Mouse (Mus musculus) forebrain, embryonic 15.5 days (tissue): ENCODE data around the gene Ipmk. TPM values are rescaled to one million over a fixed set of nuclear protein-coding genes. Genes with fewer than 3 reads are reported as not detected.

Experiments
- ATAC-seq: fragments of 200-750 bp; cut with Nextera tagmentation; replicated peaks from 2 replicates; pipeline ENCODE4 v1.8.0; 2017; ENCODE audit warnings: mild to moderate bottlenecking, moderate TSS enrichment, moderate library complexity
- H3K27ac ChIP-seq: fragments of 300-500 bp; sonication (generic); replicated peaks from 2 replicates; pipeline ENCODE4 v1.5.1; 2015; ENCODE audit warnings: mild to moderate bottlenecking, inconsistent platforms
- H3K27me3 ChIP-seq: fragments of 300-500 bp; sonication (generic); 2 replicates; pipeline ENCODE4 v1.6.1; 2015; ENCODE audit warnings: inconsistent platforms
- H3K36me3 ChIP-seq: fragments of 300-500 bp; sonication (generic); 2 replicates; pipeline ENCODE4 v1.6.1; 2015; ENCODE audit warnings: mild to moderate bottlenecking, inconsistent platforms
- H3K4me1 ChIP-seq: fragments of 300-500 bp; sonication (generic); 2 replicates; pipeline ENCODE4 v1.6.1; 2015; ENCODE audit warnings: inconsistent platforms
- H3K4me2 ChIP-seq: fragments of 300-500 bp; sonication (generic); replicated peaks from 2 replicates; pipeline ENCODE4 v1.6.1; 2015; ENCODE audit warnings: mild to moderate bottlenecking, inconsistent platforms
- H3K4me3 ChIP-seq: fragments of 300-500 bp; sonication (generic); 2 replicates; pipeline ENCODE4 v1.5.1; 2015; ENCODE audit warnings: mild to moderate bottlenecking, inconsistent platforms
- H3K9ac ChIP-seq: fragments of 300-500 bp; sonication (generic); replicated peaks from 2 replicates; pipeline ENCODE4 v1.6.1; 2015; ENCODE audit warnings: mild to moderate bottlenecking, inconsistent platforms
- H3K9me3 ChIP-seq: fragments of 300-500 bp; sonication (generic); 2 replicates; pipeline ENCODE4 v1.6.1; 2016; ENCODE audit warnings: inconsistent platforms
- WGBS: fragments of 180-500 bp; shearing (Covaris S2); methylation state at CpG from one replicate; pipeline ENCODE4 v1.1.7; 2015; ENCODE audit warnings: mixed read lengths; 5-methylcytosine and 5-hydroxymethylcytosine counted together
- polyA plus RNA-seq: library from polyadenylated mRNA; unstranded; fragments of >200 nt; fragmentation: Nextera tagmentation; extraction: Ambion mirVana; gene quantifications from 2 replicates; pipeline ENCODE4 v1.2.1, GENCODE M21; 2015

Gene Ipmk
- polyA plus RNA-seq, 1 experiment from 2014 or later = 19.0 TPM

DNA sequence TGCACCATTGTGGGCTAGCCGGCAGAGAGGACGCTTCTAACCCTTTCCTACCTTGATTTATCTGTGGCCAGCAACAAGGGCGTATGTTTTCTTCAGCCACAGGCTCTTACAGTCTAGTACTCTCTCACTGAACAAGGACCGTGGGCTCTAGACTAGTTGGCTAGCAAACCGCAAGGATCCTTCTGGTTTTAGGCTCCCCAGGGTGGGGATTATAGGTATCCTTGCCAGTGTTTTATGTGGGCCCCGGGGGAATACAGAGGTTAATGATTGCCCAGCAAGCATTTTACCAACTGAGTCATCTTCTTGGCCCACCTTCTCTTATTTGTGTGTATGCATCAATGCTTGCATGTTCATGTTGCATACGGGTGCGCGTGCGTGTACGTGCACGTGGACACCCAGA is 7.4 kb downstream of the Ipmk start:
- WGBS = 86% methylated on average over 12 of the region's 12 CpGs
- H3K4me1 ChIP-seq = no peaks in the 10 kb centered on the region

DNA sequence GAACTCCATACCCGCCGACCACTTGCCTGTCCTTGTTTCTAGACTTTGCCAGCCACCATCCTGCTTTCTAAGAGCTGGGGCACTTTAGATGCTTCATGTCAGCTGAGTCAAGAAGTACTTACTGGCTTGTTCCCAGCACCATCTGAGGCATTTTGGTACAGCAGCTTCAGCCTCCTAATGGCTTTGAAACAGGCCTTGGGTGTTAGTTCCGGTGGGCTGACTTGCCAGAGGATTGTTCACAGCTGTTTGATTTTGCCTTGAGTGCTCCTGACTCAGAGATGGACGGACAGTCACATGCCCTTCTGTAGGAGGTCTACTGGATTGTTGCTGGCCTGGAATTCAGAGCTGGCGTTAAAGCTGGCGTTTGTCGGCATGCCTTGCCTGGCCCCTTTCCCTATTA is 13.5 kb downstream of the Ipmk start:
- no peak overlapping the region for H3K27ac ChIP-seq
- no peaks in the 10 kb centered on the region for H3K27me3 ChIP-seq
- 77% methylated on average over 7 of the region's 7 CpGs for WGBS
- H3K4me3 ChIP-seq = no peak overlapping the region
- H3K9me3 ChIP-seq = no peaks in the 10 kb centered on the region
- ATAC-seq = no peak
- H3K4me2 ChIP-seq = no peak overlapping the region
- H3K4me1 ChIP-seq = peaks cover 8% of the 10 kb centered on the region
- H3K36me3 ChIP-seq = peaks cover 5% of the 10 kb centered on the region; the same call in 1 of the 2 replicates
- no peak overlapping the region for H3K9ac ChIP-seq

More for the DNA sequence above, 7.4 kb downstream of the Ipmk start:
- H3K4me3 ChIP-seq = no peak overlapping the region
- no peak overlapping the region for H3K9ac ChIP-seq
- H3K9me3 ChIP-seq = no peaks in the 10 kb centered on the region
- H3K27me3 ChIP-seq = no peaks in the 10 kb centered on the region
- no peak overlapping the region for H3K27ac ChIP-seq
- ATAC-seq = no peak
- no peak overlapping the region for H3K4me2 ChIP-seq
- no peaks in the 10 kb centered on the region; the same call in 1 of the 2 replicates for H3K36me3 ChIP-seq

DNA sequence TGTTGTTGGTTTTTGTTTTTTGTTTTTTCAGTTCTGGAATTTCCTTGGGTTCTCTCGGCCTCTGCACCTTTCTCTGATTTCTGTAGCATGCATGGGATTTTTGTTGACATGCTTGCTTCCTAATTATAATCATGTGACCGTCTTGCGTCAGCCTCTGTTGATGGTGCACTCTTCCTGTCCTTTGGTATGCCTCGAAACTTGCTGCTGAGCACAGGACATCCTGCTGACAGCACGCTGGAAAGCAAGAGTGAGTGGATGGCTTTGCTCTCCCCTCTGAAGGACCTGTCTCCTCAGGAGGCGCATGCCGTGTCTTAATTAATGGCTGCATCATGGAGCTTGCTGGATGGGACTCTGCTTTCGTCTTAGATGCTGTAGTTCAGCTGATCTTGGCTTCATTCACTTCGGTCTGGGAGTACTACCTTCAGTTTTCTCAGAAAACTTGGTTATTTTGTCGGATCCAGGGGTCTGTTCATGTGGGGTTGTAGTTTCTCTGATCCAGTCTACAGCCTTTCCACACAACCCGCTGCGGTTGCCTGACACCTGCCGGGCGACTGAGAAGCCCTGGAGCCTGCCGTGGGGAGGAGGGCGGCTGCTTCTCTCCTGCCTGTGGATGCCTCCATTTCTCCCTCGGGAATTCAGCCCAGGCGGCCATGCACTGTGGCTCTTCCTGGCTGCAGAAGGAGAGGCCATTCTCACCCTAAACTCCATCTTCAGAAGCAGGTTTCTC is 14.4 kb downstream of the Ipmk start:
- no peaks in the 10 kb centered on the region for H3K9me3 ChIP-seq
- H3K4me1 ChIP-seq = peaks cover 8% of the 10 kb centered on the region
- H3K4me3 ChIP-seq = no peak overlapping the region
- H3K4me2 ChIP-seq = peak overlapping the region; percentile 13; the same call in 1 of the 2 replicates
- H3K36me3 ChIP-seq = peaks cover 7% of the 10 kb centered on the region; the same call in 1 of the 2 replicates
- 0 out of 2 replicates have a peak overlapping the region, but pooled peaks have one; percentile 4 for H3K9ac ChIP-seq
- no peaks in the 10 kb centered on the region for H3K27me3 ChIP-seq
- ATAC-seq = no peak
- H3K27ac ChIP-seq = no peak overlapping the region
- 19% methylated on average over 18 of the region's 18 CpGs for WGBS

DNA sequence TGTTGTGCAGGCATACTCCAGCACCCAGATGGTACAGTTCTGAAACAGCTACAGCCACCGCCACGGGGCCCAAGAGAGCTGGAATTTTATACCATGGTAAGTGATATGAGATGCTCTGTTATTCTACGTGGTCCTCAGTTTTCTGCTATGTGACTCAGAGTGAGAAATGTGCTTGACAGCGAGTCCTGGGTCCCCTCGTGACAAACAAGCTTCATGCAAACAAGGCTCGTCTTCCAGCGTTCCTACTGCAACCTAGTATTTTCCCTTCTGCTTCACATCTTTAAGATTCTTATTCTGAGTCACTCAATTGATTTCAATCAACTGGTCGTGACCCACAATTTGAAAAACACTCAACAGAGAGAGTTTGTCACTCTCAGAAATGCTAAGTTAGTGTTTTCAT is 15.9 kb downstream of the Ipmk start:
- Histone ChIP-seq H3K4me1 (peaks cover 8% of the 10 kb centered on the region), H3K27me3 (no peaks in the 10 kb centered on the region), H3K9me3 (no peaks in the 10 kb centered on the region), H3K4me3 (no peak overlapping the region), H3K36me3 (peaks cover 12% of the 10 kb centered on the region; the same call in 1 of the 2 replicates), H3K4me2 (no peak overlapping the region), H3K27ac (no peak overlapping the region), H3K9ac (no peak overlapping the region)
- no peak for ATAC-seq
- 73% methylated on average over 8 of the region's 8 CpGs for WGBS

DNA sequence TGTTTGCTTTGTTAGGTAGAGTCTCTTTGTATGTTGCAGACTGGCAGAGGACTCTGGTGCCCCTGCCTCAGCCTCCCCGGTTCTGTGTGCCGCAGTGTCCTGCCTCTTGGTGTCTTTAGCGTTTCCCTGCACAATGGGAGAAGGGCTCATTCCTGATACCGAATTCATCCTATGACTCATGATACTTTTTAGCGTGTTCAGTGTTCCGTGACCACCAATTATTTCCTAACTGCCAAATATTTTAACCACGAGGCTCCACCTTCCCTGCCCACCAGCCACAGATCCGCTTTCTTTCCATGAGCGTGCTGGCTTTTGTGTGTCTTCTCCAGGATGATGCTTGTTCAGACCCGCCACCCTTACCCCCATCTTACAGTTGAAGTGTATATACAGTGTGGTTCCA is 16.3 kb downstream of the Ipmk start:
- no peaks in the 10 kb centered on the region for H3K9me3 ChIP-seq
- peaks cover 8% of the 10 kb centered on the region for H3K4me1 ChIP-seq
- H3K27ac ChIP-seq = no peak overlapping the region
- no peak overlapping the region for H3K4me2 ChIP-seq
- no peak overlapping the region for H3K4me3 ChIP-seq
- ATAC-seq = no peak
- peaks cover 12% of the 10 kb centered on the region; the same call in 1 of the 2 replicates for H3K36me3 ChIP-seq
- no peaks in the 10 kb centered on the region for H3K27me3 ChIP-seq
- 88% methylated on average over 10 of the region's 10 CpGs for whole genome bisulfite sequencing
- H3K9ac ChIP-seq = no peak overlapping the region

DNA sequence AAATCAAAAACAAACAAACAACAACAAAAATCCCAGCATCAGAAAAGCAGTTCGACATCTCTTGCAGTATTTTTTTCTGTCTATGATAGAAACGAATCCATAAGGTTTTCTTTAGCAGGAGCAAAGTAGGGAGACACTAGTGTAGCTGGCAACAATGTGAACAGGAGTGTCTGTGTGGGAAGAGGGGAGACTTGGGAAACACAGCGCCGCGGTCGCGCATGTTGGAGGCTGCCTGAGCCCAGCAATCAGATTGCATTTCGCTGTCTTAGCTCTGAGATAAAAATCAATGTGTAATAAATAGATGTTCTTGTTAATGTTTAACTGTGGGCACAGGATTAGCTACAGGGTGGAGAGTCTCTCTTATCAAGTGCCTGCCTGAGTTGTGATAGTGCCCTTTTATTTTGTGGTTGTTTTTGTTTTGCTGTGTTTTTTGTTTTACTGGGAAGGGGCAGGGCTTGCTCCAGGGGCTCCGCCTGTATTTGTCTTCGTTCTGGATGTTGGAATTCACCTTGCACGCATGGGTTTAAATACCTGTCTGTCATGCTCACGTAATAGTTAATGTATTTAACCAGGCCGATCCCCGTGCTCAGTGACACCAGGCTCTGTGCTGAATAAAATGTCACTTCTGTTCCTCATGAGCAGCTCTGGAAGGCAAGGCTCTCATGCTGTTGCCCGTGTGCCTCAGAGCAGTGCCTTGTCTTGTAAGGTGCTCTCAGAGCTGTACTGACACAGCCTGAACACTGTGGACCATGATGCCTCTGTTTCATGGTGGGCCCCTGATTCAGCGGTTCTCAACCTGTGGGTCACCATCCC is 20.8 kb downstream of the Ipmk start:
- Histone ChIP-seq H3K27ac (no peak overlapping the region), H3K4me1 (no peaks in the 10 kb centered on the region), H3K9ac (no peak overlapping the region), H3K4me3 (no peak overlapping the region), H3K36me3 (peaks cover 12% of the 10 kb centered on the region; the same call in 1 of the 2 replicates), H3K4me2 (no peak overlapping the region), H3K27me3 (no peaks in the 10 kb centered on the region), H3K9me3 (no peaks in the 10 kb centered on the region)
- 87% methylated on average over 16 of the region's 16 CpGs for WGBS
- no peak for ATAC-seq

DNA sequence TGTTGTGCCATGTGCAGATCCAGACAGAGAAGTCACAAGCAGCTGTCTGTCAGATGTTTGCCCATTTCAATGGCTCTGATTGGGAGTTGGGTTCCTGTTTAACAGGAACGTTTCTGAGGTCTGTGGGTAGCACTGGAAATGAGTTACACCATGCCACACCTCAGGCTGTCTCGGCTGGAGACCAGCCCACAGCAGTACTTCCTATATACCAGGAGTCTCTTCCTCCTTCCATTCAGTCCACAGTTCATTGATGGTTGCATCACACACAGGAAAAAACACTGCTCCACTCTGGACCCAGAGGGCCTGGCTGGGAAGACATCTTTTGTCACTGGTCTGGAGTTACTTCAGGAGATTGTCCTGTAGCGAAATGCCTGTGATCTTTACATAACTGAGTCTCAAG is 21.9 kb downstream of the Ipmk start:
- H3K9ac ChIP-seq = no peak overlapping the region
- H3K4me1 ChIP-seq = no peaks in the 10 kb centered on the region
- 87% methylated on average over 3 of the region's 3 CpGs for WGBS
- H3K9me3 ChIP-seq = no peaks in the 10 kb centered on the region
- no peaks in the 10 kb centered on the region for H3K27me3 ChIP-seq
- peaks cover 14% of the 10 kb centered on the region; the same call in 1 of the 2 replicates for H3K36me3 ChIP-seq
- H3K27ac ChIP-seq = no peak overlapping the region
- no peak overlapping the region for H3K4me2 ChIP-seq
- no peak for ATAC-seq
- no peak overlapping the region for H3K4me3 ChIP-seq

DNA sequence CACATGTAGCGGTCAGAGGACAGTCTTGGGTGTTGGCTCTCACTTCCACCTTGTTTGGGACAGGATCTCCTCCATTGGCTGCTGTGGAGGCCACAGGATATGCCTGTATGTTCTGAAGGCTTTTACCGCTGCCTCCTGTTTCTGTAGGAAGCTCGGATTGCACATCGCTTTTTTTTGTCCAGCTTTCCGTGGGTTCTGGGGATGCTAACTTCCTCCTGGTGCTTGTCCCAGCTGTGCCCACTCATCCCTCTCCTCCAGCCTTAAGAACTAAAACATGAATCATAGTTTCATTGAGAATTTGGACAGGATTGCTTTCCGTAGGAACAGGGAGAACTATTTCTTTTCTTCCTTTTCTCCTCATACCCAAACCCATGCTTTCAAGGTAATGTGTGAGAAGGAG is 24.3 kb downstream of the Ipmk start:
- Histone ChIP-seq H3K4me1 (no peaks in the 10 kb centered on the region), H3K4me3 (no peak overlapping the region), H3K27ac (no peak overlapping the region), H3K4me2 (no peak overlapping the region), H3K36me3 (peaks cover 9% of the 10 kb centered on the region), H3K9ac (no peak overlapping the region), H3K27me3 (no peaks in the 10 kb centered on the region), H3K9me3 (no peaks in the 10 kb centered on the region)
- ATAC-seq = no peak
- WGBS = 85% methylated on average over 6 of the region's 6 CpGs

DNA sequence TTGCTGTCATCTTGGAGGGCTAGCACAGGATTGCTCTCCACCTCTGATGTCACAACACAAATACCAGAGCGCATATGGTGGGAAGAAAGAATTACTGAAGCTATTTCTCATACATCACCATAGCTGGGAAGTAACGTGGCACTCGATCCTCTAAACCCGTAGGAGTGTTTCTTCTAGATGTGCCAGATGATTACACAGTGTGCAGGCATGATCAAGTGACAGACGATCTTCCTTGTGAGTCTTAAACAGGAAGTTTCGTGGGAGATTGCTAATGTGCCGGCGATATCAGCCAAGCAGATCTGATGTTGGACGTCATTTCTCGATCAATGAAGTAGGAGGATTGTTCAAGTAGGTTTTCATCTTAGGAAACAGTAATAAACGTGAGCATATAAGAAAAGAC is 26.1 kb downstream of the Ipmk start:
- H3K9ac ChIP-seq = no peak overlapping the region
- no peak for ATAC-seq
- H3K4me1 ChIP-seq = no peaks in the 10 kb centered on the region
- no peak overlapping the region for H3K4me2 ChIP-seq
- H3K27ac ChIP-seq = no peak overlapping the region
- H3K9me3 ChIP-seq = no peaks in the 10 kb centered on the region
- H3K27me3 ChIP-seq = no peaks in the 10 kb centered on the region
- WGBS = 92% methylated on average over 11 of the region's 11 CpGs
- H3K36me3 ChIP-seq = peaks cover 14% of the 10 kb centered on the region
- H3K4me3 ChIP-seq = no peak overlapping the region

DNA sequence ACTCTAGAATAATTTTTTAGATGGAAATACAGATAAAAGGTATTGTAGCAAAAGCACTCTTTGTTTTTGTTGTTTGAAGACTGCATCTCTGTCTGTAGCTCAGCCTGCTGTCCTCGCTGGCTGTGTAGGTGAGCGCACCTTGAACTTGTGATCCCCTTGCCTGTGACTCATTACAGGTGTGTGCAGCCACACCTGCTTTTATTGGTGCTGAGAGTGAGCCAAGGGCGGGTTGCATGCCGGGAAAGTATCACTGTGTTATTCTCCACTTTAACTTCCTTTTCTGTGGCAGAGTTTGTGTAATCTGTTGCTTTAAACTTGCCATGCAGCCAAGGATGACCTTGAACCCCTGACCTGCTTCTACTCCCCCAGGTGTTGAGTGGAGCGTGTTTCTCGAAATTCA is 28.5 kb downstream of the Ipmk start:
- Histone ChIP-seq H3K36me3 (peaks cover 24% of the 10 kb centered on the region), H3K9me3 (no peaks in the 10 kb centered on the region), H3K4me2 (no peak overlapping the region), H3K27me3 (no peaks in the 10 kb centered on the region), H3K4me1 (no peaks in the 10 kb centered on the region), H3K4me3 (no peak overlapping the region), H3K9ac (no peak overlapping the region), H3K27ac (no peak overlapping the region)
- 93% methylated on average over 6 of the region's 6 CpGs for WGBS
- no peak for ATAC-seq

DNA sequence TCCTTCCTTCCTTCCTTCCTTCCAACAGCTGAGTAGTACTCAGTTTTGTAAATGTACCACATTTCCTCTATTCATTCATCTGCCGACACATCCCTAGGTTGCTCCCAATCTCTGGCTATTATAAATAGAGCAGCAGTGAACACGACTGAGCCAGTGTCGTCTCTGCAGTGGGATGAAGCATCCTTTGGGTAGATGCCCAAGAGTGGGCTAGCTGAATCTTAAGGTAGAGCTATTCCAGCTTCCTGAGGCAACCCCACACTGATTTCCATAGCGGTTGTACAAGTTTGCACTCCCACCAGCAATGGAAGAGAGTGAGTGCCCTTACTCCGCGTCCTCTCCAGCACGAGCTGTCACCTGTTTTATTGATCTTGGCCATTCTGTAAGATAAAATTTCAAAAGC is 32.8 kb downstream of the Ipmk start:
- Histone ChIP-seq H3K27ac (no peak overlapping the region), H3K27me3 (no peaks in the 10 kb centered on the region), H3K9me3 (no peaks in the 10 kb centered on the region), H3K9ac (no peak overlapping the region), H3K4me3 (no peak overlapping the region), H3K36me3 (peaks cover 32% of the 10 kb centered on the region), H3K4me1 (no peaks in the 10 kb centered on the region), H3K4me2 (no peak overlapping the region)
- WGBS = 96% methylated on average over 7 of the region's 7 CpGs
- ATAC-seq = no peak

DNA sequence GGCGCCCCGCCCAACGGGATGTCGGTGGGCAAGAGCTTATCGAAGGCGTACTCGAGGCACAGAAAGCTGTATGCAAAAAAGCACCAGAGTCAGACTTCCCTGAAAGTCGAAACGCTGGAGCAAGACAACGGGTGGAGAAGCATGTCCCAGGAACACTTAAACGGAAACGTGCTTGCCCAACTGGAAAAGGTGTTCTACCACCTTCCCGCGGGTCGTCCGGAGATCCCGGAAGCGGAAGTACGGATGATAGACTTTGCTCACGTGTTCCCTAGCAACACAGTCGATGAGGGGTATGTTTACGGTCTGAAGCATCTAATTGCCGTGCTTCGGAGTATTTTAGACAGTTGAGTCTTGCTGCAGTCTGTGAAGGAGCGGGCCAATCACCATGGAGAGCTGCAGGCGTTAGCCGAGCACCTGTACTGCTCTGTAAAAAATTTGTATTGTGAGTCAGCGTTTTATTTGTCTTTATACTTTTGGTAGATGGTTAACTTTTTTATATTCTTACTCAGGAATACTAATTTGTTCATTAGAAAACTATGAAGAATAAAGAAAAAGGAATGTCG is 34.0 kb downstream of the Ipmk start:
- no peak overlapping the region for H3K4me2 ChIP-seq
- no peaks in the 10 kb centered on the region for H3K27me3 ChIP-seq
- peaks cover 32% of the 10 kb centered on the region for H3K36me3 ChIP-seq
- H3K4me1 ChIP-seq = no peaks in the 10 kb centered on the region
- no peaks in the 10 kb centered on the region for H3K9me3 ChIP-seq
- no peak overlapping the region for H3K4me3 ChIP-seq
- H3K27ac ChIP-seq = no peak overlapping the region
- WGBS = 94% methylated on average over 29 of the region's 29 CpGs
- no peak overlapping the region for H3K9ac ChIP-seq
- ATAC-seq = no peak
